Mouse (Mus musculus) macrophage (primary cell): Measurements from ENCODE around the gene Gpatch4. TPM values are rescaled to one million over a fixed set of nuclear protein-coding genes. Genes with fewer than 3 reads are reported as not detected.
A peak's percentile ranks its signal among the peaks of the same experiment; 100 is the strongest.

ENCODE experiments used
- H3K27ac ChIP-seq: fragments of 350-480 bp; formaldehyde crosslinking; 2 replicates; pipeline ENCODE4 v1.9.0; 2021
- H3K36me3 ChIP-seq: fragments of 350-480 bp; formaldehyde crosslinking; 2 replicates; pipeline ENCODE4 v1.9.0; 2021; ENCODE audit errors: inconsistent target
- H3K4me3 ChIP-seq: fragments of 350-480 bp; formaldehyde crosslinking; 2 replicates; pipeline ENCODE4 v1.9.0; 2021; ENCODE audit errors: inconsistent target
- H3K79me2 ChIP-seq: fragments of 350-480 bp; formaldehyde crosslinking; 2 replicates; pipeline ENCODE4 v1.9.0; 2021; ENCODE audit errors: inconsistent target
- WGBS: methylation state at CpG from one replicate; pipeline ENCODE4 v1.1.7; 2026; ENCODE audit warnings: inconsistent platforms; ENCODE audit not compliant: missing documents; 5-methylcytosine and 5-hydroxymethylcytosine counted together
- polyA plus RNA-seq: library from polyadenylated mRNA; stranded (reverse); fragments of 250-400 nt; gene quantifications from 3 replicates; pipeline ENCODE4 v1.2.4, GENCODE M21; 2018; ENCODE audit warnings: inconsistent platforms

The Gpatch4 gene
- polyA plus RNA-seq, 1 experiment from 2014 or later: 19.6 TPM

DNA sequence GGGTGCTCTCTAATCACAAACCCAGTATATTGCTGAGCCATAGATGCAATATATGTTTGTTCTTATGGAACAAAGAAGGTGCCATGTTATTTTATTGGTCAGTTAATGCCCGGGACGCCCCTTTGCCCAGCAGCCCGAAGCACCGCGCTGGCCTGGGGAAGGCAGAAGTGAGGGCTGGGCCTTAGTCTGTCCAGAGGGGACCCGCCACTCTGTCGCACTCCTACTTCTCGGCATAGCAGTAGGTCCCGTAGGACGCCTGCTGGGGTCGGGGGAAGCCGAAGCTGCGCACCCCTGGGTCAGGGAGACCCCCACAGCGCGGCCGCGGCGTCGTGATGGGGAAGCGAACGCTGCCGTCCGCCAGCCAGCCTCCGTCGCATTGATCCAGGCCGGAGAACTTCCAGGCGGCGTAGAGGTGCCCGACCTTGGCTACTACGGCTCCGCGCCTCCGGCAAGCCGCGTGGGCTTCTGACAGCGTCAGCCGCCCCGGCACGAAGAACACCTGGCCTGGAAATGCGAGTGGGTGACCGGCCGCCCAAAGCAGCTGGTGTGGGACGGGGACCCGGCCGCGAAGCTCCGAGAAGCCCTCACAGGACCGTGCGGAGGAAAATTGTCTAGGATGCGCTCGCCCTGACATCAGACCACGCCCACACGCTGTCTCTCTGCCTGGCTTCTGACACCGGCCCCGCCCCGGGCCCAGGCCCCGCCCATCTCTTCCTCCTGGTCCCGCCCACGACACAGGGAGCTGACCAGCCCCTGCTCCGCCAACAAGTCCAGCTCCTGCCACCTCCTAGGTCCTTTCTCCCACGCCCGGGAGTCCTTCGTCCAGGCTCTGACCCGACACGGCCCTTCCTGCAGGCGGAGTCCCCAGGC, 20.4 kb upstream of the Gpatch4 start:
- Histone ChIP-seq H3K36me3 (no peaks in the 10 kb centered on the region), H3K27ac (no peak overlapping the region), H3K4me3 (no peak overlapping the region), H3K79me2 (no peaks in the 10 kb centered on the region)
- WGBS: 3% methylated on average over 54 of the region's 66 CpGs

GRCm38 (mm10) chr3:88023192-88024074, 19.5 kb upstream of the Gpatch4 start:
- Histone ChIP-seq H3K36me3 (no peaks in the 10 kb centered on the region), H3K79me2 (no peaks in the 10 kb centered on the region), H3K27ac (no peak overlapping the region), H3K4me3 (no peak overlapping the region)
- WGBS: 3% methylated on average over 72 of the region's 81 CpGs

GRCm38 (mm10) chr3:88026823-88027222, 16.1 kb upstream of the Gpatch4 start:
- Histone ChIP-seq H3K27ac (no peak overlapping the region), H3K4me3 (no peak overlapping the region), H3K36me3 (no peaks in the 10 kb centered on the region), H3K79me2 (no peaks in the 10 kb centered on the region)
- 63% methylated on average over 7 of the region's 7 CpGs for WGBS

- Histone ChIP-seq H3K36me3 (no peaks in the 10 kb centered on the region), H3K4me3 (no peak within 1 kb of the TSS), H3K27ac (no peak within 1 kb of the TSS), H3K79me2 (no peaks in the 10 kb centered on the region)
- WGBS: 66% methylated on average over 5 of the region's 5 CpGs
Observed at GRCm38 (mm10) chr3:88027434-88028186, 15.3 kb upstream of the Gpatch4 start, which contains the start of gene Hapln2. Gene Hapln2 (minus strand): TSS chr3:88027583.

DNA sequence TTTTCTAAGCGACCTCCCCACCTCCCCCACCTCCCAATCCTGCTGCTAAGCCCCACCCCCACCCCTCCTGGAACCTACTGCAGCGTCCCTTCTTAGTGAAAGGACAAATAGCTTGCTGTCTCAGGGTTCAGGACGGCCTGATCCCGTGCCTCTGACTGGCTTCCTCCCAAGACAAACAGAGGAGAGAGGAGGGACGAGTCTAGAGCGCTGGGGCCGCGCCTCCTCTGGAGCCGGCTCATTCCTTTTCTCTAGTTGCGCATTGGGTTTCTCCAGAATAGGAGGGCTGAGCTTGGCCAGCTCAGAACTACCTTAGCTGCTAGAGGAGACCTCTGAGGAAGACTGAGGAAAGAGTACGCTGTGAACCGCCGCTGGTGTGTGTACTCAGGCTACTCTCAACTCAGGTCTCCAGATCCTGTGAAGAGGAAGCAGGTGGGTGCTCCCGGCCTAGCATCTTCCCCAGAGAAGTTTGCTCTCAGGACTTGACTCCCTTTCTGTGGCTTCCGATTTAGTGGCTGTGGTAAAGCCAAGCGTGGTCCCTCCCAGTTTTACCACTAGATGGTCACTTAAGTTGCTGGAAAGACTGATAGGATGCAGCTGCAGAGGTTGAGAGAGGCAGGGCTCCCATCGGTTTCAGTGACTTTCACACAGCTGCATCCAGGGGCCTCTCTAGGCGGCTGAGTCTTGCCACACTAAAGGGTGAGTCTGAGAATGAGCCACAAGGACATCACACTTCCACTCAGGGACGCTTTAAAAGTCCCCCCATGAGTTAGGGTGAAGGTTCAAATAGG, 12.1 kb upstream of the Gpatch4 start:
- Histone ChIP-seq H3K36me3 (no peaks in the 10 kb centered on the region), H3K27ac (no peak overlapping the region), H3K4me3 (no peak overlapping the region; the same call in 1 of the 2 replicates), H3K79me2 (no peaks in the 10 kb centered on the region)
- WGBS: 19% methylated on average over 19 of the region's 19 CpGs

GRCm38 (mm10) chr3:88033506-88033905, 9.4 kb upstream of the Gpatch4 start:
- H3K79me2 ChIP-seq: no peaks in the 10 kb centered on the region
- H3K36me3 ChIP-seq: no peaks in the 10 kb centered on the region
- H3K4me3 ChIP-seq: no peak overlapping the region
- H3K27ac ChIP-seq: no peak overlapping the region
- 66% methylated on average over 5 of the region's 5 CpGs for WGBS

GRCm38 (mm10) chr3:88035561-88036293, 7.2 kb upstream of the Gpatch4 start:
- H3K27ac ChIP-seq: no peak overlapping the region
- no peak overlapping the region for H3K4me3 ChIP-seq
- no peaks in the 10 kb centered on the region for H3K36me3 ChIP-seq
- WGBS: 46% methylated on average over 1 of the region's 1 CpGs
- H3K79me2 ChIP-seq: no peaks in the 10 kb centered on the region

DNA sequence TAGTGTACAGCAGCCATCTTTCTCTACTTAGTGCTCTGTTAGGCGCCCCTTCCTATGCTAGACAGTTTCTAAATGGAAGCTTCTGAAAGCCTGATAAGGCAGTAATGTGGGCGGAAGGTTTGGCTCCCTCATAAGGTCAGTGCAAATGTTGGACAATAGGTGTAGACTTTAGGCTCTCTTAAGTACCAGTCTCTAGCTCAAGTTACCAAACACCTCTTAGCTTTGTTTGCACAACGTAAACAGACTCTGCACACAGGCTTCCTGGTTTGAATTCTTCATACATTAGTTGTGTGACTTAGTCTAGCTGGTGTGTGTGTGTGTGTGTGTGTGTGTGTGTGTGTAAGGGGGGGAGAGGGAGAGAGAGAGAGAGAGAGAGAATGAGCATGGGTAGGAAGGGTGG, 6.6 kb downstream of the Gpatch4 start:
- H3K27ac ChIP-seq: no peak overlapping the region
- H3K4me3 ChIP-seq: no peak overlapping the region
- peaks cover 6% of the 10 kb centered on the region; the same call in 1 of the 2 replicates for H3K36me3 ChIP-seq
- 95% methylated on average over 3 of the region's 3 CpGs for WGBS
- H3K79me2 ChIP-seq: peaks cover 34% of the 10 kb centered on the region

DNA sequence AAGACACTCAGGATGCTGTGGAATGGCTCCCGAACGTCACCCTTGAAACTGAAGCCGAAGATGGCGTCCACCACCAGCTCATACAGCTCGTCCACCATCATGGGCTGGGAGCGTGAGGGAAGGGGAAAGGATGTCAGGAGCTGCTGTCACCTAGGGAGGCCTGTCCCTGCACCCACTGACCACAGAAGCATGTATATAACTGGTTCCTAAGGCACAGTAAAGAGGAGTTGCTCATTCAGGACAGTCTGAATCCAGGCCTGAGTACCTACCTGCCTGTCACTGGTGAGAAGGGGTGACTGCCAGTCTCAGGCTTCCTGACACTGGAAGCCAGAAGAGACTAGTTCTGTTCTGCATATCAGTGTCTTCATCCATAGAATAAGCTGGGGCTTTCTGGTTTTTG, 14.1 kb downstream of the Gpatch4 start:
- H3K36me3 ChIP-seq: peaks cover 8% of the 10 kb centered on the region; the same call in 1 of the 2 replicates
- WGBS: 92% methylated on average over 6 of the region's 6 CpGs
- H3K4me3 ChIP-seq: peak overlapping the region; percentile 86; the same call in 1 of the 2 replicates
- H3K79me2 ChIP-seq: peaks cover 12% of the 10 kb centered on the region; the same call in 1 of the 2 replicates
- H3K27ac ChIP-seq: no peak overlapping the region

- WGBS: under 1% methylated on average over 59 of the region's 60 CpGs
- peak within 1 kb of the TSS; percentile 86 for H3K4me3 ChIP-seq
- no peak within 1 kb of the TSS for H3K27ac ChIP-seq
- H3K79me2 ChIP-seq: peaks cover 12% of the 10 kb centered on the region; the same call in 1 of the 2 replicates
- H3K36me3 ChIP-seq: peaks cover 8% of the 10 kb centered on the region; the same call in 1 of the 2 replicates
Observed at GRCm38 (mm10) chr3:88057902-88058696, 15.2 kb downstream of the Gpatch4 start, which contains the start of gene Naxe. Gene Naxe (minus strand): TSS chr3:88058495.

DNA sequence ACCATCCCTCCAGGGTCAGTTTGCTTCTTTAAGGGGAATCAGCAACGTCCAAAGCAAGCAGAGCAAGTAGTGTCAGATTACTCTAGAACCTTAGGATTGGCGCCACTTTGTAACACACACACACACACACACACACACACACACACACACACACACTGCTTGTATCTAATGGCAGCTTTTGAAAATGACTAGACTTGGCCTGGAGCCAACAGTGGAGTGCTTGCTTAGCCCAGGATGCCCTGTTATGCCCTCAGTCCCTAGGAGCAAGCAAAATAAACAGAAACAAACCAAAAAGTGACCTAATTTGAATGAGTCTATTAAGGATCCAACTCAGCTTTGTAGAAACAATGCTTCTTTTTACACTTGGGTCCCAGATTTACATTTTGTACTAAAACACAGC, 25.5 kb downstream of the Gpatch4 start:
- no CpG with 5 or more reads among the region's 2 CpGs for WGBS

DNA sequence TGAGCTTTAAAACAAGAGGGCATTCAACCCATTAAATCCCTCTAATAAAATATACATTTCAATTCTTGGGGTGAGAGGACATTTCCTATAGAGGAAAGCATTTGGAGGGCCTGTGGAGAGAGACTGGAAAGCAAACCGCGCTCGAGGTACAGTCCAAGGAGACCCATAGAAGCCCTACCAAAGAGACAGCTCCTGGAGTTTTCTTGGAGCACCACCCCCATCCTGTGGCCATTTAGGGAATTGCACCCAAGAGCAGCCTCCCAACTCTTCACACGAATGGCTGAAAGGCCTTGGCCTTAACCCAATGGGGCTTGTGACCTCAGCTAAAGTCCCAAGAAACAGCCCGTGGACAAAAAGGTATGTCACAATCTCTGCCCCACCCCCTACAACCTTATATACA, 28.9 kb downstream of the Gpatch4 start:
- H3K36me3 ChIP-seq: no peaks in the 10 kb centered on the region
- H3K4me3 ChIP-seq: no peak overlapping the region
- H3K79me2 ChIP-seq: no peaks in the 10 kb centered on the region
- 0% methylated on average over 5 of the region's 5 CpGs for WGBS
- no peak overlapping the region for H3K27ac ChIP-seq

More for the DNA sequence above, 25.5 kb downstream of the Gpatch4 start:
- no peak overlapping the region for H3K4me3 ChIP-seq
- H3K36me3 ChIP-seq: no peaks in the 10 kb centered on the region
- H3K79me2 ChIP-seq: no peaks in the 10 kb centered on the region
- no peak overlapping the region for H3K27ac ChIP-seq
